ENCODE assay signal across 8 mouse cellular contexts in the genomic region with DNA sequence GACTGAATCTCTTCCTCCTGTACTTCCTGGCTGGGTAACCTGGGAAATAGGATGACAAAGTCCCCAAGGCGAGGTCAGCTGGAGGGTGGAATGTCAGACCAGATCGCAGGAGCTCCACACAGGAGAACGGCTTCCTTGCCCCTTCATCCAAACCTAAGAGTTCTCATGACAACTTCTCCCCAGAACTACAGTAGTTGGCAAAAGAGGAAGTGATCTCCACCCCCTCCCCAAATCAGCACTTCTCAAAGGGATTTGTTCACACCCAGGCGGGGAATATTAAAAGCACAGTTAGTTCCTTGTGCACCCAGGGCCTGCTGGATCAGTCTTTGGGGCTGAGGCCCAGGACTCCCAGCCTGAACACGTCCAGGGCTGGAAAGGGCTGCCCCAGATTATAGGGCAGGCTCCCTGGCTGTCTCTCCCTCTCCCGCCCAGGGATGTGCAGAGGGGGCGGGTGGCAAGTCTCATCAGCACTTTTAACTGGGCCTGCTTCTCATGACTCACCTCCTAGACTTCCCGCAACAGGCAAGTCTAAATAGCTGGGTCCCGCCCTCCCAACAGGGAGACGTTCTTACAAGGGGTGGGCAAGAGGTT. TPM values are rescaled to one million over a fixed set of nuclear protein-coding genes. Genes with fewer than 3 reads are reported as not detected.
DNase-seq lines count a peak whose midpoint lies in the region; ATAC-seq and TF ChIP-seq lines count a peak whose summit lies in the region.

No protein-coding gene starts in this region.

- H3K79me2 ChIP-seq in MEL (ENCODE audit: control insufficient read depth, insufficient read depth, low read length, poor library complexity) = no peaks in the 10 kb centered on the region; the same call in 1 of the 2 replicates

- H3K4me2 ChIP-seq in forebrain, embryonic 13.5 days = peak overlapping the region; percentile 87; the same call in 1 of the 2 replicates
- H3K4me2 ChIP-seq in forebrain, embryonic 14.5 days (ENCODE audit: low read length) = no peak overlapping the region
- H3K4me2 ChIP-seq in hindbrain, embryonic 15.5 days = peak overlapping the region; percentile 97
- peak overlapping the region; percentile 84 for H3K4me2 ChIP-seq in liver, embryonic 12.5 days
- H3K4me2 ChIP-seq in neural tube, embryonic 15.5 days = no peak overlapping the region

- no peak for DNase-seq in forebrain, embryonic 14.5 days (ENCODE audit: low spot score)
- DNase-seq in MEL (ENCODE audit: low read depth, low spot score) = peak; percentile 88
- no peak for DNase-seq in T-cell, adult 2 months (ENCODE audit: low spot score)

- TF ChIP-seq EP300 in MEL (IDR thresholded peaks at IDR 0.05; ENCODE audit: low read depth in 1 of 2, low read length in 2 of 2) = 0 out of 4 replicates have a peak, but pooled peaks of 1 of the 2 experiments have one; percentile 10

- no peak overlapping the region for H3K4me3 ChIP-seq in forebrain, embryonic 13.5 days
- no peak overlapping the region for H3K4me3 ChIP-seq in forebrain, embryonic 14.5 days (ENCODE audit: low read depth, low read length)
- peak overlapping the region; percentile 61 to 84 for H3K4me3 ChIP-seq in MEL (ENCODE audit: control insufficient read depth in 1 of 2, insufficient read depth in 1 of 2, low read depth in 2 of 2, low read length in 2 of 2)
- H3K4me3 ChIP-seq in embryonic fibroblast, embryonic 13.5 days (ENCODE audit: insufficient read depth, low read length) = no peak overlapping the region
- H3K4me3 ChIP-seq in hindbrain, embryonic 15.5 days = no peak overlapping the region
- H3K4me3 ChIP-seq in liver, embryonic 12.5 days = 0 out of 2 replicates have a peak overlapping the region, but pooled peaks have one; percentile 61
- no peak overlapping the region for H3K4me3 ChIP-seq in neural tube, embryonic 15.5 days (replicated peaks)

- H3K9me3 ChIP-seq in forebrain, embryonic 13.5 days (replicated peaks) = no peaks in the 10 kb centered on the region
- no peaks in the 10 kb centered on the region for H3K9me3 ChIP-seq in forebrain, embryonic 14.5 days (replicated peaks; ENCODE audit: control insufficient read depth, low read length)
- H3K9me3 ChIP-seq in MEL (replicated peaks; ENCODE audit: insufficient read depth, low read length) = no peaks in the 10 kb centered on the region
- no peaks in the 10 kb centered on the region for H3K9me3 ChIP-seq in hindbrain, embryonic 15.5 days
- 0 out of 2 replicates have a peak, but pooled peaks cover 3% of the 10 kb centered on the region for H3K9me3 ChIP-seq in liver, embryonic 12.5 days (replicated peaks)
- H3K9me3 ChIP-seq in neural tube, embryonic 15.5 days (replicated peaks) = no peaks in the 10 kb centered on the region

- peaks cover 28% of the 10 kb centered on the region for H3K4me1 ChIP-seq in forebrain, embryonic 13.5 days
- peaks cover 13% of the 10 kb centered on the region for H3K4me1 ChIP-seq in forebrain, embryonic 14.5 days (ENCODE audit: control insufficient read depth, insufficient read depth, low read length)
- peaks cover 2% of the 10 kb centered on the region in 2 experiments; a peak in 2 of 4 replicates for H3K4me1 ChIP-seq in MEL (ENCODE audit: control insufficient read depth in 1 of 2, insufficient read depth in 2 of 2, low read length in 2 of 2)
- peaks cover 5% of the 10 kb centered on the region for H3K4me1 ChIP-seq in embryonic fibroblast, embryonic 13.5 days (ENCODE audit: control insufficient read depth, insufficient read depth, low read length)
- H3K4me1 ChIP-seq in hindbrain, embryonic 15.5 days (replicated peaks) = peaks cover 36% of the 10 kb centered on the region
- H3K4me1 ChIP-seq in liver, embryonic 12.5 days = peaks cover 38% of the 10 kb centered on the region
- peaks cover 47% of the 10 kb centered on the region for H3K4me1 ChIP-seq in neural tube, embryonic 15.5 days

- peaks cover 49% of the 10 kb centered on the region for H3K27me3 ChIP-seq in forebrain, embryonic 13.5 days
- H3K27me3 ChIP-seq in forebrain, embryonic 14.5 days (replicated peaks; ENCODE audit: control insufficient read depth, insufficient read depth, low read length) = peaks cover 28% of the 10 kb centered on the region
- no peaks in the 10 kb centered on the region for H3K27me3 ChIP-seq in MEL (ENCODE audit: control insufficient read depth in 1 of 2, insufficient read depth in 2 of 2, low read length in 2 of 2)
- peaks cover 28% of the 10 kb centered on the region for H3K27me3 ChIP-seq in hindbrain, embryonic 15.5 days
- H3K27me3 ChIP-seq in liver, embryonic 12.5 days (replicated peaks) = peaks cover 55% of the 10 kb centered on the region
- H3K27me3 ChIP-seq in neural tube, embryonic 15.5 days (replicated peaks) = peaks cover 11% of the 10 kb centered on the region; the same call in 1 of the 2 replicates

- TF ChIP-seq CTCF in MEL (IDR thresholded peaks at IDR 0.05 in 2 of 3, conservative IDR thresholded peaks at IDR 0.05 in 1 of 3; ENCODE audit: control insufficient read depth in 1 of 3, insufficient read depth in 1 of 3, low read depth in 2 of 3, low read length in 3 of 3, poor library complexity in 1 of 3, severe bottlenecking in 1 of 3) = no peak
- no peak for TF ChIP-seq CTCF in embryonic fibroblast, embryonic 13.5 days (IDR thresholded peaks at IDR 0.05; ENCODE audit: borderline replicate concordance, insufficient read depth, low read length)

- H3K27ac ChIP-seq in forebrain, embryonic 13.5 days = no peak overlapping the region
- H3K27ac ChIP-seq in forebrain, embryonic 14.5 days (ENCODE audit: low read depth, low read length) = no peak overlapping the region
- H3K27ac ChIP-seq in MEL (ENCODE audit: control insufficient read depth, low read depth, low read length) = peak overlapping the region; percentile 82
- H3K27ac ChIP-seq in embryonic fibroblast, embryonic 13.5 days (ENCODE audit: insufficient read depth, low read length) = peak overlapping the region; percentile 48
- H3K27ac ChIP-seq in hindbrain, embryonic 15.5 days (replicated peaks) = no peak overlapping the region
- peak overlapping the region; percentile 70 for H3K27ac ChIP-seq in liver, embryonic 12.5 days
- peak overlapping the region; percentile 68; the same call in 1 of the 2 replicates for H3K27ac ChIP-seq in neural tube, embryonic 15.5 days (replicated peaks)

- H3K9ac ChIP-seq in forebrain, embryonic 13.5 days = no peak overlapping the region
- no peak overlapping the region for H3K9ac ChIP-seq in forebrain, embryonic 14.5 days (ENCODE audit: low read length)
- H3K9ac ChIP-seq in MEL (ENCODE audit: control insufficient read depth, low read depth, low read length, poor library complexity, severe bottlenecking) = peak overlapping the region; percentile 75
- no peak overlapping the region for H3K9ac ChIP-seq in hindbrain, embryonic 15.5 days
- H3K9ac ChIP-seq in liver, embryonic 12.5 days = no peak overlapping the region
- no peak overlapping the region for H3K9ac ChIP-seq in neural tube, embryonic 15.5 days (replicated peaks)

- H3K36me3 ChIP-seq in forebrain, embryonic 13.5 days (ENCODE audit: poor library complexity, severe bottlenecking) = no peaks in the 10 kb centered on the region
- H3K36me3 ChIP-seq in forebrain, embryonic 14.5 days (ENCODE audit: control insufficient read depth, insufficient read depth, low read length) = no peaks in the 10 kb centered on the region
- H3K36me3 ChIP-seq in MEL (ENCODE audit: control insufficient read depth in 1 of 2, insufficient read depth in 2 of 2, low read length in 2 of 2) = no peaks in the 10 kb centered on the region
- no peaks in the 10 kb centered on the region for H3K36me3 ChIP-seq in hindbrain, embryonic 15.5 days
- H3K36me3 ChIP-seq in liver, embryonic 12.5 days = no peaks in the 10 kb centered on the region
- no peaks in the 10 kb centered on the region for H3K36me3 ChIP-seq in neural tube, embryonic 15.5 days

- no peak for TF ChIP-seq POLR2A in MEL (IDR thresholded peaks at IDR 0.05; ENCODE audit: control insufficient read depth in 1 of 2, insufficient read depth in 1 of 2, low read depth in 1 of 2, low read length in 2 of 2, poor library complexity in 1 of 2)
- TF ChIP-seq POLR2A in embryonic fibroblast, embryonic 13.5 days (IDR thresholded peaks at IDR 0.05; ENCODE audit: low read depth, low read length) = no peak; the same call in 1 of the 2 replicates

- TF ChIP-seq RAD21 in MEL (IDR thresholded peaks at IDR 0.05; ENCODE audit: low read depth, low read length) = no peak; the same call in 1 of the 2 replicates

- WGBS in forebrain, embryonic 13.5 days = 53% methylated on average over 10 of the region's 10 CpGs
- 57% methylated on average over 10 of the region's 10 CpGs for WGBS in forebrain, embryonic 14.5 days
- WGBS in hindbrain, embryonic 15.5 days = 61% methylated on average over 10 of the region's 10 CpGs
- 26% methylated on average over 10 of the region's 10 CpGs for WGBS in liver, embryonic 12.5 days (ENCODE audit: insufficient replicate concordance)
- WGBS in neural tube, embryonic 15.5 days = 46% methylated on average over 10 of the region's 10 CpGs

- ATAC-seq in forebrain, embryonic 13.5 days = no peak
- ATAC-seq in forebrain, embryonic 14.5 days = no peak
- ATAC-seq in hindbrain, embryonic 15.5 days (ENCODE audit: low FRiP score, low read depth) = no peak
- peak; percentile 5; the same call in 1 of the 2 replicates for ATAC-seq in liver, embryonic 12.5 days
- ATAC-seq in neural tube, embryonic 15.5 days (ENCODE audit: low FRiP score) = peak; percentile 2; the same call in 1 of the 2 replicates

TF ChIP-seq in MEL, 35 proteins besides CTCF, POLR2A, EP300 and RAD21 (continues in another document):
- TF ChIP-seq ZMIZ1 (IDR thresholded peaks at IDR 0.05; ENCODE audit: low read depth, low read length) (no peak), RCOR1 (IDR thresholded peaks at IDR 0.05; ENCODE audit: low read depth, low read length) (no peak), ZKSCAN1 (IDR thresholded peaks at IDR 0.05; ENCODE audit: low read depth, low read length) (0 out of 2 replicates have a peak, but pooled peaks have one; percentile 12), MAX (IDR thresholded peaks at IDR 0.05; ENCODE audit: low read length) (no peak), NRF1 (IDR thresholded peaks at IDR 0.05; ENCODE audit: insufficient read depth, low read depth, low read length, poor library complexity, severe bottlenecking) (no peak), HCFC1 (IDR thresholded peaks at IDR 0.05; ENCODE audit: low read depth, low read length) (no peak)

RNA-seq across cellular contexts. Expression of gene Dhrs3, which starts 1.4 kb away (rescaled TPM):
- polyA plus RNA-seq in forebrain, embryonic 13.5 days (2015; fragmentation: Nextera tagmentation; extraction: Ambion mirVana) = 5.9 and 6.8 TPM in 2 replicates
- polyA plus RNA-seq in forebrain, embryonic 14.5 days (2014; fragmentation: Nextera tagmentation; extraction: Ambion mirVana) = 16.1 and 25.8 TPM in 2 replicates
- 0.89 and 2.1 TPM in 2 replicates for total RNA-seq in MEL (2012; rRNA removed)
- 1 to 10 TPM in 1 of 2 experiments, not detected in 1; 2.2 TPM for polyA plus RNA-seq in MEL (2012; ENCODE audit: insufficient read depth in 1 of 2, insufficient read length in 2 of 2, low read depth in 1 of 2, low replicate concordance in 2 of 2, missing spikeins in 1 of 2)
- polyA plus RNA-seq in embryonic fibroblast, embryonic 13.5 days (2011; ENCODE audit: insufficient read length, low read depth, missing spikeins) = 21.9 and 23.8 TPM in 2 replicates
- polyA plus RNA-seq in hindbrain, embryonic 15.5 days (2015; fragmentation: Nextera tagmentation; extraction: Ambion mirVana) = 46.5 and 59.9 TPM in 2 replicates
- 33.9 and 34.9 TPM in 2 replicates for polyA plus RNA-seq in liver, embryonic 12.5 days (2016; fragmentation: Nextera tagmentation; extraction: Ambion mirVana)
- polyA plus RNA-seq in neural tube, embryonic 15.5 days (2015; fragmentation: Nextera tagmentation; extraction: Ambion mirVana) = 31.0 and 41.3 TPM in 2 replicates

Comparison
In these comparisons a context has a peak if more than half of its experiments do, and no peak if none do; other contexts are left out.
1. H3K4me2 ChIP-seq: peak in forebrain, embryonic 13.5 days (single experiment), hindbrain, embryonic 15.5 days (single experiment) and liver, embryonic 12.5 days (single experiment); none in forebrain, embryonic 14.5 days (single experiment) and neural tube, embryonic 15.5 days (single experiment).
2. ATAC-seq: peak in liver, embryonic 12.5 days (single experiment) and neural tube, embryonic 15.5 days (single experiment); none in forebrain, embryonic 13.5 days (single experiment), forebrain, embryonic 14.5 days (single experiment) and hindbrain, embryonic 15.5 days (single experiment).
3. H3K27ac ChIP-seq: peak in MEL (single experiment), embryonic fibroblast, embryonic 13.5 days (single experiment), liver, embryonic 12.5 days (single experiment) and neural tube, embryonic 15.5 days (single experiment); none in forebrain, embryonic 13.5 days (single experiment), forebrain, embryonic 14.5 days (single experiment) and hindbrain, embryonic 15.5 days (single experiment).
4. H3K4me3 ChIP-seq: peak in MEL (2 of 2) and liver, embryonic 12.5 days (single experiment); none in forebrain, embryonic 13.5 days (single experiment), forebrain, embryonic 14.5 days (single experiment), embryonic fibroblast, embryonic 13.5 days (single experiment), hindbrain, embryonic 15.5 days (single experiment) and neural tube, embryonic 15.5 days (single experiment).